Mouse (Mus musculus): ENCODE measurements around the gene Limch1.

Gene Limch1

DNA sequence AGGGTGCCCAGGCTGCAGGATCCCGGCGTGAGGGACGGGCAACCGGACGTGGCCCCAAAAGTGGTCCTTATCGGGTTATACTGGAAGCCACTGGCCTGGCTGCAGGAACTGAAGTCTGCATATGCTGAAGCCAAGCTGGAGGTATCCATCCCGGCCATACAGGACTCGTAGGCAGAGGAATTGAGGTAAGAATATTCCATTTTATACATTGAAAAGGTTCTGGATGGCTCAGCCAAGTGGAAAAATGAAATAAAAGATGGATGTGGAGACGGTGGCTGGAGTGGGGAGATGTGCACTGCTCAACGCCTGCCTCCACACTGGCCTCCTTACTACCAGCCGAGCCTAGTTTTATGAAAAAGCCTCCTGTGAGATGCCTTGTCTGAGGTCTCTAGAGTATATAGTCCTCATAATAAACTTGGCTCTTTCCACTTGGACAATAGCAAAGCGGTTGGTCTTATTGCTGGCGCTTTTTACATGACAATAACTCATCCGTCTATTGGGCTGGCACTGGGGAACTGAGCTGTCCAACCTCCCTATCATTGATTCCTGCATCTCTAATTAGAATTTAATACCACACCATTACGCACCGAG lies 353.2 kb downstream of the Limch1 start, which contains the start of gene Phox2b:
Phox2b (minus strand) TSS at position 569 of the 591 bp plus-strand sequence.
- in situ Hi-C loops (cut with MboI, MseI) = loop anchor here (5.0 kb wide), 1 partner anchor 123 kb away; no protein-coding TSS in a partner anchor

DNA sequence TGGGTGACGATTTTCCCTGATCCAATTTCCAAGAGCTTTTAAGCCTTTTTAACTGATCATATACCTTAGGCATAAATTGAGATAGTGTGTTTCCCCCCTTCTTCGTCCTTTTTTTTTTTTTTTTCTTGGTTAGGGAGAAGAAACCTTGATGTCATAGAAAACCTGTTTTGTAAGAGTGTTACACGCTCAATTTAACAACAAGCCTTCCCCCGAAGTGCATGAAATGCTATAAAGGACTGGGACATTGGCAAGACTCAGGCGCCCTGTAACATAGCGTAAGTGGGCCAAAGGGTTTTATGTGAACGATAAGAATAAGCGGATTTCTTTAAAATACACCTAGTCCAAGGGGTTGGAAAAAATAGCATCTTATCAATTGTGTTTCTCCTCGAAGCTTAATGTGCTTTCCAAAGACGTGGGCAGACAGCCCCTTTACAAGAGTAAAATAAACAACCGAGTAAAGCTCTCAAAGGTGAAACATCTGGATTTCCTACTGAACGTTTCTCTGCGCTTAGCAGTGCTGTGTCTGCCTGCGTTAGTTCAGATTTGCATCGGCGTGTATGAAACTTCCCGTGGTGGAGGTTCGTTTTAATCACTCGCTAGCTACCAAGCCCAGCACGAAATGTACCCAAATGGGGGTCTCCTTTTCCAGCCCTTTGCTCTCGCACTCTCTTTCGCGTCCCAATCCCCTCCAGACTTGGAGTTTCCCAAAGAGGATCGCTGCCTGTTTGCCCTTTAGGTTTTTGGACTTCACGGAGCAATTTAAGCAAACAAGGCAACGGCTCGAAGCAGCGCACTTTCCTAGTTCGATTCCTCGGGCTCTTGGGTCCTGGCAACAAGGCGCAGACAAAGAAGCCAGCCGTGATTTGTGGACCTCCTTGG lies 354.0 kb downstream of the Limch1 start:
- in situ Hi-C loops (cut with MboI, MseI) = loop anchor here (5.0 kb wide), 1 partner anchor 123 kb away; no protein-coding TSS in a partner anchor

DNA sequence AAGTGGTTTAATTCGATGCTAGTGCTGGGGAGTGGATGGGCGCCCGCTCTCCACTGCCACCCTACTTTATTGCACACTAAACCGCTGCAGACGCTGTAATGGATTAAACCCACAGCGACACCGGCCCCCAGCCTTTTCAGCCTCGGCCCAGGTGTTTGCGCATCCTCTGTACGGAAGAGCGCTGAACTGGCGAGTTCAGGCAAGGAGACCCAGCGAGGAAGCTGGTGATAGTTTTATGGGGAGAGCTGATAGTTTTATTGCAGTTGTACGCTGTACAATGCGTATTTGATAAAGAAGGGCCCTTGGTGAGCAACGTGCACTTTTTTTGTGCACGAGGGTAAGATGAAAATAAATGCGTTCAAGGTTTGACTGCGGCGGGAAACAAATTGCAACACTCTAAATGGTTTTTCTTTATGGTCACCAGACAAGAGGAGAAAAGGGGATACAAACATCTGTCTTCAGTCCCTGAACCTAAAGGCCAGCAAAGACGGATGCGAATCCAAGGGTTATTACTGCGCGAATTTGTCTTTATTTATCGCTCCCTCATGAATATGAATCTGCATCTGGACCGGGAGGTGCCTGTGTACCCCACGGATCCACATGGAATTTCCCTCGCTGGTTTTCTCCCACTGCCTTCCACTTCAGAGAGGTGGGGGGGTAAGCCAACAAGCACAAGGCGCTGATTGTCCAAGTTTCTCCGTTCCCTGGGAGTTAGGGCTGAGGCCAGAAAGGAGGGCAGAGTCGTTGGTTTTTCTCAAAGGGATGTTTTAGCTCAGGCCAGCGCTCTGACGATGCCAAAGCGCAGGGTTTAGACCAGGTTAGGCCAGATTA lies 355.2 kb downstream of the Limch1 start:
- in situ Hi-C loops (cut with MboI, MseI) = no loop called here

DNA sequence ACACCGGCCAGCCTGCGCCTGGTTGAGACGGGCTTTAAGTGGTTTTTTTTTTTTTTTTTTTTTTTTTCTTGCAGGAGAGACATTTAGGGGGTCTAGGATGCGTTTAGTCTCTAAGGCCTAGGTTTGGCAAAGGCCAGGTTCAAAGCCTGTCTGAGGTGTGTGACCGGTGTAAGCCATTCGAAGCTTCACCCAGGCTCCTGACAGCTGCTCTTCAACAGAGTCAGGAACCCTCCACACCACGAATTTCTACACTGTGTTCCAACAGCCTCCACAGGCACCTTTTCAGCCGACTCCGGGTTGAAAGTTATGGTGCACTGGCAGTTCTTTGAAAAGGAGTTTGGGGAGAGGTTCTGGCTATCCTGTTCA lies 355.8 kb downstream of the Limch1 start:
- in situ Hi-C loops (cut with MboI, MseI) = no loop called here

DNA sequence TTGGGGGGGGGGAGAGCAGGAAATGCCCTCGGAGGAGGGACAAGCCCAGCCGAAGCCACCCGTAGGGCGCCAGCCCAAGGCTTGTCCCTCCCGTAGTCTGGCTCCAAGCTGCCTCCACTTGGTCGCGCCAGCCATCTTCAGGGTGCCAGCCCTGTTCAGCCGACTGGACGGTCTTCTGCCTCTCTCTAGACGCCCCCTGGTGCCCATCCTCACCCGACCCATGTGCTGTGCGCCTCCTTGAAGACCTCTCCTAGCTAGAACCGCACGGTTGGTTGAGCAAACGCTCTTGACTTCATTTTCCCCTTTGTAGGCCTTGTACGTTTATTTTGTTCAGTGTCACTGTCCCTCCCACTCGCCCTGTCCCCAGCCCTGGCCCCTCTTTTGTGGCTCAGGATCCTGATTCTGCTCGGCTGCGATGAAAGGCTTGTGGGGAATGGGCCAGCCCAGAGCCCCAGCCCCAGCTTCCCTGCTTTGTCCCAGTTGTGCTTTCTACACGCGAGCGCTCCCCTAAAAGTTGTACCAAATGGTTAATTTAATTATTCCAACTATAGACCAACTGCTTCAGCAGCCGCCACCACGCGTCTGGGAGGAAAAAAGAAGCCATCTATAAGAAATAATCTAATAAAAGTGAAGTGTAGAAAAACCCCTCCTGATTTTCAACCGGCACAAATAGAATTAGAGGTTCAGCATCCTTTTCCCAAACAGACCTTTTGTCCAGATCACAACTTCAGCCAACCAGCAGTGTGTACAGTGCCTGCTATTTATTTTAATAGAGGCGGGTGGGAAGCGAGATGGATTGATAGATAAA lies 356.4 kb downstream of the Limch1 start:
- in situ Hi-C loops (cut with MboI, MseI) = no loop called here

DNA sequence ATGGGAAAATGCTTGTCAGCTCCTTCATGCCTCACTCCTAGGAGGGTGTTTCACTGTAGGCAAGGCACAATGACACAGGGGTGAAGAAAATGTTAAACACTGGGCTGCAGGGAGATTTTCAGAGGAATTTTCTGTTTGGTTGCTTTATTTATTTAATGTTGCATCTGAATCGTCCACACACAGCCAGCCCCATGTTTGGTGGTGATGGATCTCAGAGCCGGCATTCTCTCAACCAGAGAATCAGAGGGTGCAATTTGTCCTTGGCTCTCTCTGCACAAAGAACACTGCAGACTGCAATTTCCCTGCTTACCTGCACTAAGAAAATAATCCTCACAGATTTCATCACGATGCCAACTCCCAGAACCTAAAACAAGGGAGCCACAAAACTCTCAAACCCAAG lies 357.4 kb downstream of the Limch1 start:
- in situ Hi-C loops (cut with MboI, MseI) = no loop called here

DNA sequence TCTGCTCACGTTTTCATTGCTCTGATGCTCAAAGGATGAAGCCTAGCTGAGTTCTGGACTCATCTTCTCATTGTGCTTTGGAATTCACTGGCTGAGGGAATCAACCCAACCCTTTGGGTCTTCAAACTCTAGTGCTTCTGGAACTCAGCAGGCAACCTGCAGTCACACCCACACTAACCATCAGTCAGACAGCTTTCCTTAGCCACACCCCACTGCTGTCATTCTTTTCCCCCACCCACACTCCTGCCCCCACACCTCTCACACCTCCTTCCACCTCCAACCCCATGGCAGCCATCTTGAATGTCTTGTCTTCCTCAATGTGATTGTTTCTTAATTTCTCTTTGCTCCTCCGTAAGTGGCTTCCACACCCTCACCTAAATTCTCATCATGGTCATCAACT lies 360.6 kb downstream of the Limch1 start:
- in situ Hi-C loops (cut with MboI, MseI) = no loop called here

Measured in regulatory T cell (primary cell).